Mouse (Mus musculus): ENCODE measurements around the gene Echdc2.
A peak's percentile ranks its signal among the peaks of the same experiment; 100 is the strongest.

Echdc2 gene

GRCm38 (mm10) chr4:108199236-108199635 lies 34.0 kb downstream of the Echdc2 start:
- DNase-seq (ENCODE audit: low read depth), result no peak

DNA sequence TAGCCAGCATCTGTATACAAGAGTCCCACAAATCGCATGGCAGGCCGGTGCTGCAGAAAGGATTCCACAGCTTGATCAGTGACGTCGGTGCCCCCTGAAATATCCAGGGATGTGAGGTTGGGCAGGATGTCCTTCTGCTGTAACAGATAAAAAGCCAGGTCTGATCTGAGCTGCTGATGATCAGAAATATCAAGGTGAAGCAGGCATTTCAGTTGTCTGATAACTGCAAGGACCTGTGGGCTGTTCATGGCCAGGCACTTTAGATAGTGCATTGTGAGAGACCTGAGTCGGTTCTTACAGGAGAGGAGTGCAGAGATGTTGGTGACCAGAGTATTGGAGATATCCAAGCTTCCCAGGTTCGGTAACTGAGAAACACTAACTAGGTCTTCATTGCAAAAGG lies 39.4 kb downstream of the Echdc2 start:
- no peak for DNase-seq (ENCODE audit: low read depth)

DNA sequence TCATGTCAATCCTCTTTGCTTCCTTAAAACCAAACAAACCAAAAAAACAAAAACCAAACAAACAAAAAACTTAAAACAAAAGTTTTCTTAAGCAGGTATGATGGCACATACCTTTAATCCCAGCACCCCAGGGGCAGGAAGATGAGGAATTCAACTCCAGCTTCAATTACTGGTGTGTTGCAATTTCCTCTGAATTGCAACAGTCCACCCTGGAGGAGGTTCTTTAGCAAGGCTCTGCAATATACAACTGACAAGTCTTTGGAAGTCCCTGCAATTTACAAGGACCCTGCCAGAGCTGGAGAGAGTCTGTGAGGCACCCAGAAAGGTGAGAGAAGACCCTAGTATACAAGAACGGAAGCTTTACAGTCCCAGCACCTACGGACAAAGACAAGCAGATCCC lies 47.8 kb downstream of the Echdc2 start:
- peak; percentile 30 for DNase-seq (ENCODE audit: low read depth)

DNA sequence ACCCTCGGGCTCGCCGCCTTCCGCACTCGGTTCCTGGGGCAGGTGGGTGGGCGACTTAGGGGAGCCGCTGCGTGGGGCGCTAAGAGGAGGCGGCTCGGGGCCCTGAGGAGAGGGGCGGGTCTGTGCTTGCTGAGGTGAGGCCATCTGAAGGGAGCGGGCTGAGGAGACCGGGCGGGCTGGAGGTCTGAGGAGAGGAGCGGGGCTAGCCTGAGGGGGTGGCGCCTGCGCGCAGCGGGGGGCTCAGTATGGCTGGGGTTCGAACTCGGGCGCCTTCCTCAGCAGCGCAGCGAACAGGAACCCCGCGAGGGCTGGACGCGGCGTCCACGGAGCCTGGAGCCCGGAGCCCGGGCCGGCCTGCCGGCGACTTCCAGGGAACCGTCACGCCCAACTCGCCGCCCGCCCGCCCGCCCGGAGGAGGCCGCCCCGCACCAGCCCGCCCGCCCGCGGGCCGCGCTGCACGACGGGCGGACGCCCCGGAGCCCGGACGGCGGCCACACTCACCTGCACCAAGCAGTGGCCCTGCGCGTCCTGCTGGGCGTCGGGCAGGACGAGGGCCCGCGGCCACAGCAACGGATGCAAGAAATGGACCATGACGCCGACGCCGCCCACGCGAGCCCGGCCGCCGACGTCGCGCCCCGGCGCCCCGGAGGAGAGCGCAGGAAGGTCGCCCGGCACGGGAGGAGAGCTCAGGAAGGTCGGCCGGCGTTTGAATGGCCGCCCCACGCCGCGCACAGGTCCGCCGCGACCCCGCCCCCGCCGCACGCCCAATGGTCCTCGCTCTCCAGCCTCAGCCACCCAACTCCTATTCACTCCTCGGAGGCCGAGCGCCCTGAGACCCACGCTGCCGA lies 52.3 kb downstream of the Echdc2 start, which contains the start of gene Zyg11a:
TSS of gene Zyg11a (minus strand) at position 717 of the 848 bp plus-strand sequence.
- DNase-seq (ENCODE audit: low read depth), result no peak

DNA sequence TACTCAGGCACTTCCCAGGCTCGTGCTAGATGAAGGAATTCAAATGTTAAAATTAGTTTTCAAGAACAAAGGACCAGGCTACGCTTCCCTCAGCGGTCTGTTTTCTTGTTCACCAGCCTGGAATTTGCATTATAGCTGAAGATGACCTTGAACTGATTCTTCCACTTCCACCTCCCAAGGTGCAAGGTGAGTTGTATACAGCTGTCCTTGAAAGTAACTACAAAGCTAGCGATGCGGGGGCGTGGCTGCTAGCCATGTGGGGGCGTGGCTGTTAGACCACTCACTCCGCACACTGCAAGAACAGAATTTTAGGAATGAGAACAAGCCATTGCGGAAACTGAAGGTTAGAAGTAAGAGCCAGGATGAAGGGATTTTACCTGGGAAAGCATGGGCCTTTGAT lies 53.8 kb downstream of the Echdc2 start:
- DNase-seq (ENCODE audit: low read depth), result no peak

- DNase-seq (ENCODE audit: low read depth), result no peak
Measured at GRCm38 (mm10) chr4:108222507-108222906, 57.3 kb downstream of the Echdc2 start.

GRCm38 (mm10) chr4:108225341-108225872 lies 60.2 kb downstream of the Echdc2 start:
- peak; percentile 23 for DNase-seq (ENCODE audit: low read depth)

Measured in NIH3T3 (cell line).